Mouse (Mus musculus) embryonic facial prominence, embryonic 12.5 days (tissue): ENCODE results near the gene Siva1. TPM values are rescaled to one million over a fixed set of nuclear protein-coding genes. Genes with fewer than 3 reads are reported as not detected.

Source experiments
- ATAC-seq: fragments of 200-750 bp; cut with Nextera tagmentation; 2 replicates; pipeline ENCODE4 v1.8.0; 2017; ENCODE audit not compliant: insufficient number of reproducible peaks, insufficient read depth, low FRiP score, low TSS enrichment
- H3K27ac ChIP-seq: fragments of 300-500 bp; sonication (generic); 2 replicates; pipeline ENCODE4 v1.5.1; 2016; ENCODE audit warnings: mild to moderate bottlenecking
- H3K27me3 ChIP-seq: fragments of 300-500 bp; sonication (generic); 2 replicates; pipeline ENCODE4 v1.6.1; 2016; ENCODE audit warnings: mild to moderate bottlenecking, moderate library complexity
- H3K36me3 ChIP-seq: fragments of 300-500 bp; sonication (generic); 2 replicates; pipeline ENCODE4 v1.6.1; 2016; ENCODE audit warnings: mild to moderate bottlenecking
- H3K4me1 ChIP-seq: fragments of 300-500 bp; sonication (generic); 2 replicates; pipeline ENCODE4 v1.6.1; 2016
- H3K4me2 ChIP-seq: fragments of 300-500 bp; sonication (generic); replicated peaks from 2 replicates; pipeline ENCODE4 v1.6.1; 2016; ENCODE audit warnings: mild to moderate bottlenecking, moderate library complexity
- H3K4me3 ChIP-seq: fragments of 300-500 bp; sonication (generic); 2 replicates; pipeline ENCODE4 v1.5.1; 2016; ENCODE audit warnings: mild to moderate bottlenecking
- H3K9ac ChIP-seq: fragments of 300-500 bp; sonication (generic); 2 replicates; pipeline ENCODE4 v1.6.1; 2016; ENCODE audit warnings: mild to moderate bottlenecking, moderate library complexity
- H3K9me3 ChIP-seq: fragments of 300-500 bp; sonication (generic); 2 replicates; pipeline ENCODE4 v1.6.1; 2016; ENCODE audit warnings: mild to moderate bottlenecking, moderate library complexity
- WGBS: fragments of 180-500 bp; shearing (Covaris S2); methylation state at CpG from one replicate; pipeline ENCODE4 v1.1.7; 2016; 5-methylcytosine and 5-hydroxymethylcytosine counted together
- microRNA-seq: library from miRNA; unstranded; fragments of <30 nt; microRNA quantifications from one replicate; pipeline ENCODE4, GENCODE M21; 2017
- polyA plus RNA-seq: library from polyadenylated mRNA; unstranded; fragments of >200 nt; fragmentation: Nextera tagmentation; extraction: Ambion mirVana; gene quantifications from 2 replicates; pipeline ENCODE4 v1.2.1, GENCODE M21; 2016

Gene Siva1
- polyA plus RNA-seq, 1 experiment from 2014 or later: 205 TPM

DNA sequence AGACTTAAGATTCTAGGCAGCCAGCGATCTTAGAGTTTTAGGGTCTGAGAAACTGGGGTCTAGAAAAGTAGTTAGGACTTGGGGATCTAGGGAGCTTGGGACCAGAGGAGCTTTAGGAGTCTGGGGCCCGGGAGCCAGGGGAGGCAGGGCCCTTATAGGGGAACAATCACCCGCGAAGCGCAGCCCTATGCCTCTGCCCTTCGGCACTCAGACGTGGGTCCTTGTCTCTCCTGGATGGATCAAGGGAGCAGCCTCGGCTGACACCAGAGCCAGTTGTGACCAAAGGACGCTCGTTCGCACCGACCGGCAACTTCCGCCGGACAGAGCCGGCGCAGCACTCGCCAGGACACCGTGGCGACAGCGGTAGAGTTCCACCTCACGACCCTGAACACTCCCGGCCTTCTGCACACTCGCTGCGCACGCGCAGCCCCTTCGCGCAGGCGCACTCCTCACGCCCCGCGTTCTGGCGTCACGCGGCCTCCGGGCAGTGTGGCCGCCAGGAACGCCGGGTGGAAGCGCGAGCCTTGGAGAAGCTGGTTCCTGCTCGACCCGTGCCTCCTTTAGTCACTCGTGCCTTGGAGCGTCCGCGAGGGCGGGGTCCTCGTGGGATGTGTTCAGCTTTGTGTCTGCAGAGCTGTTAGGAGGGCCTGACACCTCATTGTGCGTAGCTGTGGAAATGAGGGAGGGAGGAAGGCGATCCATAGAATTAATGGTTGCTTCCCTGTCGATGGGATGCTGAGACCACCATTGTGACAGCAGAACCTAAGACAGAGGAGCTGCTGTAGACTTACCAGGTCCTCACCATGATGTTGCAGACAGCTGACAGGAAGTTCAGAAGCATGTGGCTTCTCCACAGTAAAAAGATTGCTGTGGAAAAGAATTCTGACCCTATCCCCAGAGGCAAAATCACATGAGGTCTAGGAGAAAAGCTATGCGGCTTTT is 49.0 kb downstream of the Siva1 start:
- peak overlapping the region; percentile 86 for H3K4me2 ChIP-seq
- no peaks in the 10 kb centered on the region for H3K36me3 ChIP-seq
- H3K9me3 ChIP-seq: no peaks in the 10 kb centered on the region
- H3K27ac ChIP-seq: peak overlapping the region; percentile 76
- peak; percentile 90 for ATAC-seq
- 3% methylated on average over 54 of the region's 54 CpGs for WGBS
- peaks cover 12% of the 10 kb centered on the region for H3K4me1 ChIP-seq
- no peaks in the 10 kb centered on the region for H3K27me3 ChIP-seq
- H3K4me3 ChIP-seq: peak overlapping the region; percentile 62
- peak overlapping the region; percentile 84 for H3K9ac ChIP-seq

DNA sequence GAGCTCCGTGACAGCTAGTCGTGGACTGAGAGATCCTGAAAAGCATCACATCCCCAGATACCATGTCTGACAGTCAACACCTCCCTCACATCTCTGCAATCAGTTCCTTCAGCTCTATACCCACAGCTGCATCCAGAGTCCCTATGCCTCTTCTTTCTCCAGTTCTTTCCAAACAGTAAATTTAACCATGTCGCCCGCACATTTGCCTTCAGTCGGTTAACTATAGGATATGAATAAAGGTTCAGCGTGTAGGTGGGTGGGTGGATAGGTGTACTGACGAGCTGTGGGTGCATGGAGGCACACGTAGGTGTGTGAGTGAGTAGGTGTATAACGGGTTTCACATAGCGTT is 49.6 kb downstream of the Siva1 start:
- peak overlapping the region; percentile 86 for H3K4me2 ChIP-seq
- no peak for ATAC-seq
- peak overlapping the region; percentile 84 for H3K9ac ChIP-seq
- H3K27ac ChIP-seq: no peak overlapping the region
- H3K36me3 ChIP-seq: no peaks in the 10 kb centered on the region
- H3K4me1 ChIP-seq: peaks cover 12% of the 10 kb centered on the region
- H3K27me3 ChIP-seq: 0 out of 2 replicates have a peak, but pooled peaks cover 3% of the 10 kb centered on the region
- no peaks in the 10 kb centered on the region for H3K9me3 ChIP-seq
- H3K4me3 ChIP-seq: peak overlapping the region; percentile 62
- 79% methylated on average over 10 of the region's 10 CpGs for WGBS

DNA sequence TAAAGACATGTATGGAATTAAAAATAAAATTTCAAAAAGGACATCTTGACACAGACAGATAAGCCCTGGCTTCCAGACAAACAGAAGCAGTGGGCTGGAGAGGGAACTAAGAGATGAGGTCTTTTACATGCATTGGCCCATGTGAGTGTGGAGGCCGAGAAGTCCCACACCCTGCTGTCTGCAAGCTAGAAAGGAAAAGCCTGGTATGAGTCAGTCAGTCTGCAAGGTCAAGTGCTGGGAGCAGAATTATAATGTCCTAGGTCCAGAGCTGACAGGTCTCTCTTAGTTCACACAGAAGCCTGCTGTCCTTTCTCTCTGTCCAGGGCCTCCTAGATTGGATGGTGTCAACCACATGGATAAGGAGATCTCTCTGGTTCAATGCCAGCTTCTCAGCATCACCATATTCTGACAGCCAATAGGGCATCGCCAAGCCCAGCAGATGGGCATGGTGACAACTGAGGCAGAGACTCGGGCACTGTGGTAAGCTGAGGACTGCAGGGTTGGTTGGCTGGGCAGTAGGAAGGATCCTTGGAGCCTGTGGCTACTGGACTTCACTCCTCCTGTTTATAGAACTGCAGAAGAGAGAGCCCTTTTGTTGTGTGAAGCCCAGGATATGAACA is 52.4 kb downstream of the Siva1 start:
- no peak overlapping the region for H3K27ac ChIP-seq
- H3K4me1 ChIP-seq: peaks cover 25% of the 10 kb centered on the region
- WGBS: 86% methylated on average over 3 of the region's 3 CpGs
- H3K36me3 ChIP-seq: no peaks in the 10 kb centered on the region
- H3K4me3 ChIP-seq: no peak overlapping the region
- no peak for ATAC-seq
- H3K9me3 ChIP-seq: no peaks in the 10 kb centered on the region
- no peak overlapping the region for H3K9ac ChIP-seq
- H3K4me2 ChIP-seq: no peak overlapping the region
- peaks cover 13% of the 10 kb centered on the region for H3K27me3 ChIP-seq

Small RNA genes within 50 kb of the gene (microRNA-seq; reads per million reads assigned to microRNA genes)
- gene Mir6939: not detected

Other genes starting within 250 kb of the Siva1 start
- 0.13 TPM in 1 of 2 replicates, not detected in the other for gene A530016L24Rik, start 155.2 kb upstream of the Siva1 start, polyA plus RNA-seq
- 1.9 and 2.8 TPM in 2 replicates for gene Tmem179, start 127.9 kb upstream of the Siva1 start, polyA plus RNA-seq
- 2.9 and 3.1 TPM in 2 replicates for gene Inf2, start 55.9 kb upstream of the Siva1 start, polyA plus RNA-seq
- gene Adssl1, start 24.6 kb upstream of the Siva1 start, polyA plus RNA-seq: 5.0 and 6.6 TPM in 2 replicates
- 98.8 and 153 TPM in 2 replicates for gene Akt1, start 30.2 kb downstream of the Siva1 start, polyA plus RNA-seq
- 2.1 and 2.5 TPM in 2 replicates for gene Zbtb42, start 34.1 kb downstream of the Siva1 start, polyA plus RNA-seq
- gene Cep170b, start 75.8 kb downstream of the Siva1 start, polyA plus RNA-seq: 17.0 and 19.2 TPM in 2 replicates
- gene Pld4, start 116.0 kb downstream of the Siva1 start, polyA plus RNA-seq: 4.9 TPM in 2 replicates
- gene Ahnak2, start 158.0 kb downstream of the Siva1 start, polyA plus RNA-seq: 0.71 and 0.83 TPM in 2 replicates
- gene Clba1, start 164.3 kb downstream of the Siva1 start, polyA plus RNA-seq: 9.2 and 9.6 TPM in 2 replicates
- gene Cdca4, start 184.7 kb downstream of the Siva1 start, polyA plus RNA-seq: 144 and 147 TPM in 2 replicates
- gene Gpr132, start 223.5 kb downstream of the Siva1 start, polyA plus RNA-seq: 0.23 TPM in 1 of 2 replicates, not detected in the other